Mouse (Mus musculus) neural tube, embryonic 15.5 days (tissue): ENCODE results near the gene Kcnb1. TPM values are rescaled to one million over a fixed set of nuclear protein-coding genes. Genes with fewer than 3 reads are reported as not detected.

Source experiments
- ATAC-seq: fragments of 200-750 bp; cut with Nextera tagmentation; 2 replicates; pipeline ENCODE4 v1.8.0; 2017; ENCODE audit warnings: mild to moderate bottlenecking, moderate TSS enrichment, moderate library complexity; ENCODE audit not compliant: low FRiP score
- H3K27ac ChIP-seq: fragments of 300-500 bp; sonication (generic); replicated peaks from 2 replicates; pipeline ENCODE4 v1.5.1; 2015; ENCODE audit warnings: mild to moderate bottlenecking, inconsistent platforms
- H3K27me3 ChIP-seq: fragments of 300-500 bp; sonication (generic); replicated peaks from 2 replicates; pipeline ENCODE4 v1.6.1; 2015; ENCODE audit warnings: inconsistent platforms
- H3K36me3 ChIP-seq: fragments of 300-500 bp; sonication (generic); 2 replicates; pipeline ENCODE4 v1.6.1; 2015; ENCODE audit warnings: inconsistent platforms
- H3K4me1 ChIP-seq: fragments of 300-500 bp; sonication (generic); 2 replicates; pipeline ENCODE4 v1.6.1; 2015; ENCODE audit warnings: inconsistent platforms
- H3K4me2 ChIP-seq: fragments of 300-500 bp; sonication (generic); 2 replicates; pipeline ENCODE4 v1.6.1; 2015; ENCODE audit warnings: inconsistent platforms, mild to moderate bottlenecking, moderate library complexity
- H3K4me3 ChIP-seq: fragments of 300-500 bp; sonication (generic); replicated peaks from 2 replicates; pipeline ENCODE4 v1.5.1; 2015; ENCODE audit warnings: mild to moderate bottlenecking, inconsistent platforms
- H3K9ac ChIP-seq: fragments of 300-500 bp; sonication (generic); replicated peaks from 2 replicates; pipeline ENCODE4 v1.6.1; 2015; ENCODE audit warnings: mild to moderate bottlenecking, inconsistent platforms
- H3K9me3 ChIP-seq: fragments of 300-500 bp; sonication (generic); replicated peaks from 2 replicates; pipeline ENCODE4 v1.6.1; 2016; ENCODE audit warnings: inconsistent platforms
- WGBS: fragments of 180-500 bp; shearing (Covaris S2); methylation state at CpG from one replicate; pipeline ENCODE4 v1.1.7; 2015; ENCODE audit warnings: mixed read lengths; 5-methylcytosine and 5-hydroxymethylcytosine counted together
- polyA plus RNA-seq: library from polyadenylated mRNA; unstranded; fragments of >200 nt; fragmentation: Nextera tagmentation; extraction: Ambion mirVana; gene quantifications from 2 replicates; pipeline ENCODE4 v1.2.1, GENCODE M21; 2015

Kcnb1 gene
- polyA plus RNA-seq, 1 experiment from 2014 or later: 3.9 TPM

GRCm38 (mm10) chr2:167158780-167159179 lies 31.2 kb downstream of the Kcnb1 start:
- no peak overlapping the region for H3K4me3 ChIP-seq
- no peak overlapping the region for H3K27ac ChIP-seq
- no peaks in the 10 kb centered on the region for H3K27me3 ChIP-seq
- no peaks in the 10 kb centered on the region for H3K9me3 ChIP-seq
- no peak for ATAC-seq
- H3K4me2 ChIP-seq: no peak overlapping the region
- 61% methylated on average over 5 of the region's 5 CpGs for WGBS
- no peak overlapping the region for H3K9ac ChIP-seq
- no peaks in the 10 kb centered on the region for H3K36me3 ChIP-seq
- H3K4me1 ChIP-seq: peaks cover 28% of the 10 kb centered on the region

- Histone ChIP-seq H3K4me2 (no peak overlapping the region), H3K4me3 (no peak overlapping the region), H3K4me1 (peaks cover 17% of the 10 kb centered on the region), H3K27me3 (no peaks in the 10 kb centered on the region), H3K9me3 (no peaks in the 10 kb centered on the region), H3K36me3 (no peaks in the 10 kb centered on the region), H3K27ac (no peak overlapping the region), H3K9ac (no peak overlapping the region)
- 42% methylated on average over 9 of the region's 9 CpGs for WGBS
- ATAC-seq: no peak
Measured at GRCm38 (mm10) chr2:167156118-167156715, 33.7 kb downstream of the Kcnb1 start.

DNA sequence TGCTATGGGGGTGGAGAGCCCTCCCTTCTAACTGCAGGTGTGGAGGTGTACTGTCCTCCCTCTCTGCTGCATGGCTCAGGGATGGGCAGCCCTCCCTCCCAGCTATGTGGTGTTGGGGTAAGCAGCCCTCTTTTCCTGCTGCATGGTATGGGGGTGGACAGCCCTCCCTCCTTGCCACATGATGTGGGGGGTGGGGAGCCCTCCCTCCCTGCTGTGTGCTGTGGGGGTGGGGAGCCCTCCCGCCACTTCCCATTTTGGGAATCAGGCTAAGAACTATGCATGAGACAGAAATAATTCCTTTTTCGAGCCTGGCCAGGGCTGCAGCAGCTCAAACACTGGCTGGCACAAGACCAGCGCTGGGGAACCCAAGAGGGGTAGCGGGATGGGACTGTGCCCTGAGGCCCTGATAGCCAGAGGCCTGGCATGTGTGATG lies 34.4 kb downstream of the Kcnb1 start:
- Histone ChIP-seq H3K9me3 (no peaks in the 10 kb centered on the region), H3K27ac (no peak overlapping the region), H3K36me3 (no peaks in the 10 kb centered on the region), H3K27me3 (no peaks in the 10 kb centered on the region), H3K4me1 (peaks cover 17% of the 10 kb centered on the region), H3K4me2 (no peak overlapping the region), H3K4me3 (no peak overlapping the region), H3K9ac (no peak overlapping the region)
- WGBS: 50% methylated on average over 4 of the region's 4 CpGs
- no peak for ATAC-seq

- H3K27ac ChIP-seq: no peak overlapping the region
- no peaks in the 10 kb centered on the region for H3K9me3 ChIP-seq
- WGBS: 92% methylated on average over 6 of the region's 6 CpGs
- no peak overlapping the region for H3K4me2 ChIP-seq
- no peak overlapping the region for H3K9ac ChIP-seq
- no peak overlapping the region for H3K4me3 ChIP-seq
- peaks cover 13% of the 10 kb centered on the region for H3K4me1 ChIP-seq
- no peaks in the 10 kb centered on the region for H3K27me3 ChIP-seq
- no peaks in the 10 kb centered on the region for H3K36me3 ChIP-seq
- ATAC-seq: no peak
Measured at GRCm38 (mm10) chr2:167150880-167151279, 39.1 kb downstream of the Kcnb1 start.

GRCm38 (mm10) chr2:167150135-167150534 lies 39.8 kb downstream of the Kcnb1 start:
- 93% methylated on average over 7 of the region's 7 CpGs for WGBS
- no peak overlapping the region for H3K27ac ChIP-seq
- H3K4me2 ChIP-seq: no peak overlapping the region
- no peaks in the 10 kb centered on the region for H3K9me3 ChIP-seq
- H3K36me3 ChIP-seq: no peaks in the 10 kb centered on the region
- H3K4me3 ChIP-seq: no peak overlapping the region
- H3K4me1 ChIP-seq: peaks cover 9% of the 10 kb centered on the region
- H3K9ac ChIP-seq: no peak overlapping the region
- H3K27me3 ChIP-seq: no peaks in the 10 kb centered on the region
- ATAC-seq: no peak

DNA sequence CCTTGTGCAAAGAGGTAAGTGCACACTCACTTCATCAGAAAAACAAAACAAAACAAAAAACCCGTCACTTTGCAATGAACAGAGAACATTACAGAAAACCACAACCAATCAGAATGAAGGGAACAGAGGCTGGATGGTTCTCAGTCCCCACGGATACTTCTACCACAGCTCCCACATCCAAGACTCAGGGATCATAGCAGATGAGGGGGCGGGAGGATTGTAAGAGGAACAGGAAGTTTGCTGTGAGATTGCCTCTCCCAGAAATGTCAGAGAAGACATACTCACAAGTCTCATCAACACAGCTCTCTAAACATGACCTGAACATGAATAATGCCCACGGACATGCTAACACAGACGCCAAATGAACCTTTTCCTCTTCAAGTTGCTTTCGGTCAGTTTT lies 40.9 kb downstream of the Kcnb1 start:
- WGBS: 93% methylated on average over 6 of the region's 6 CpGs

GRCm38 (mm10) chr2:167147708-167148107 lies 42.2 kb downstream of the Kcnb1 start:
- Histone ChIP-seq H3K4me2 (no peak overlapping the region), H3K27me3 (no peaks in the 10 kb centered on the region), H3K9ac (no peak overlapping the region), H3K9me3 (no peaks in the 10 kb centered on the region), H3K36me3 (no peaks in the 10 kb centered on the region), H3K4me3 (no peak overlapping the region), H3K4me1 (peaks cover 23% of the 10 kb centered on the region), H3K27ac (no peak overlapping the region)
- no peak for ATAC-seq
- WGBS: 83% methylated on average over 8 of the region's 8 CpGs

More for the DNA sequence above, 40.9 kb downstream of the Kcnb1 start:
- no peak for ATAC-seq
- H3K27ac ChIP-seq: no peak overlapping the region
- H3K27me3 ChIP-seq: no peaks in the 10 kb centered on the region
- H3K9me3 ChIP-seq: no peaks in the 10 kb centered on the region
- no peaks in the 10 kb centered on the region for H3K36me3 ChIP-seq
- no peak overlapping the region for H3K4me3 ChIP-seq
- no peak overlapping the region for H3K4me2 ChIP-seq
- peaks cover 20% of the 10 kb centered on the region for H3K4me1 ChIP-seq
- no peak overlapping the region for H3K9ac ChIP-seq

DNA sequence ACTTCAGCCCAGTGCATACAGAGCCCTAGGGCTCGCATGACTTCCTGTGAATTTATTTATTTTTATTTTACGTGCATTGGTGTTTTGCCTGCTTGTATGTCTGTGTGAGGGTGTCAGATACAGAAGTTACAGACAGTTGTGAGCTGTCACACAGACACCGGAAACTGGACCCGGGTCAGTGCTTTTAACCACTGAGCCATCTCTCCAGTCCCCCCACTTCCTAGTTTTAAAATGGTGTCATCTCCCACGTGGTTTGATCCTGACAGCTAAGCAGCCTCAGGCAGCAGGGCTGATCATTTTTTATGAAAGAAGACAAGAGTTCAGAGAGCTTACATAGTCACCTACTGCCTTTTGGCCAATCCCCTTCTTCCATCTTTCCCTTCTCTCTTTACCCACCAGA lies 44.1 kb downstream of the Kcnb1 start:
- no peaks in the 10 kb centered on the region for H3K9me3 ChIP-seq
- H3K9ac ChIP-seq: no peak overlapping the region
- ATAC-seq: no peak
- no peak overlapping the region for H3K4me2 ChIP-seq
- H3K4me3 ChIP-seq: no peak overlapping the region
- no peak overlapping the region for H3K27ac ChIP-seq
- WGBS: 70% methylated on average over 5 of the region's 5 CpGs
- H3K36me3 ChIP-seq: no peaks in the 10 kb centered on the region
- no peaks in the 10 kb centered on the region for H3K27me3 ChIP-seq
- peaks cover 23% of the 10 kb centered on the region for H3K4me1 ChIP-seq

DNA sequence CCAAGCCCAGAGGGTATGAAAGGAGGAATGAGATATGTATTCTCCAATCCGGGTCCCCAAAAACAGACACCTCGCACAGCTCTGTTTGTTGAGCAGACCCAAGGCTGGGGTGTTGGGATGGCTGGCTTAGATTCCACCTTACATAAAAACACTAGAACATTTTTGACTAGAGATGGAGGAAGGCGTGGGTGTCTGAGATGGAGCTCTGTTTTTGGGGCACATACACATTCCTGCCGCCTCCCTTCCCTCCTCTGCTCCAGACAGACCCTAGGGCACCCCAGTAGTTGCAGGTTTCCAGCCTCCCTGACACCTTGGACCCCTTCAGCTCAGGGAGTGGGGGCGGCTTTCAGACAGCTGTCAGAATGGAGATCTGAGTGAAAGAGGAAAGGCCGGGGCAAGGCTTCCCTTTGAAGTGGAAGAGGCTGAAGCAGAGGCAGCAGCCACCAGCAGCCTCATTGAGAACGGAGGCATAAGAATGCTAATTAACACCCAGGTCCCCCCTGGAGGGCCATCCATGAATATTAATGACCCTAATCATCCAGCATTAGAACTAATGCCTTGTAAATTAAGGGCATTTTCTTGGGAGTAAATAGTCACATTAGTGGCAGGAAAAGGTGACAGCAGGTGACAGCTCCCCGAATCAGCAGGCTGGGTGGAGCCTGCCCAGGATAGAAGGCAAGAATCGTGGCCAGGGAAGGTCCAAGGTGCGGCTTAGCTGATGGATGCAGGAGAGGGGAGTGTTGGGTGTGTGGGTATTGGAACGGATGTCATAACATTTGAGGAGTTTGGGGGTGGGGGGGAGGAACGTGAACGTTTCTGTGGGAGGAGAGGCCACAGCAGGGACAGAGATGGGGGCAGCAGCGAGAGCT lies 45.3 kb downstream of the Kcnb1 start:
- H3K9ac ChIP-seq: no peak overlapping the region
- peak overlapping the region; percentile 45; the same call in 1 of the 2 replicates for H3K27ac ChIP-seq
- H3K4me3 ChIP-seq: no peak overlapping the region
- H3K4me1 ChIP-seq: peaks cover 23% of the 10 kb centered on the region
- H3K9me3 ChIP-seq: no peaks in the 10 kb centered on the region
- no peak overlapping the region for H3K4me2 ChIP-seq
- no peak for ATAC-seq
- no peaks in the 10 kb centered on the region for H3K27me3 ChIP-seq
- 7% methylated on average over 14 of the region's 14 CpGs for WGBS
- H3K36me3 ChIP-seq: no peaks in the 10 kb centered on the region

- Histone ChIP-seq H3K4me1 (peaks cover 23% of the 10 kb centered on the region), H3K9me3 (no peaks in the 10 kb centered on the region), H3K9ac (no peak overlapping the region), H3K4me2 (no peak overlapping the region), H3K27me3 (no peaks in the 10 kb centered on the region), H3K36me3 (no peaks in the 10 kb centered on the region), H3K4me3 (no peak overlapping the region), H3K27ac (no peak overlapping the region)
- WGBS: 73% methylated on average over 2 of the region's 2 CpGs
- ATAC-seq: no peak
Measured at GRCm38 (mm10) chr2:167143914-167144313, 46.0 kb downstream of the Kcnb1 start.

DNA sequence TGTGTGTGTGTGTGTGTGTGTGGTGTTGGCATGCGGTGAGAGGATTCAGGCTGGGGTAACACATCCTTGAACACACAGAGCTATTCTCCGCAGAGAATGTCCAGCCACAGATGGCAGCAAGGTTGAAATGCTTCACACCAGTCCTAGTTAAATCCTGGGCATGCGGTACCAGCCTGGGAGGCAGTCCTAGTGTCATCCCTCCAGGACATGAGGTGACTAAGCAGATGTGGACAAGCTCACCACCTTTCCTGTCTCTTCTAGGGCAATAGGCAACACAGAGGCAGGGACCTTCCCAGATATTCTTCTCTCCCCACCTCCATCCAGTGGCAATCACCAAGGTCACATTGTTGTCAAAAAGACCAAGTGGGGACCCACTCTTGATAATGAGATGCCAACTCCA lies 47.7 kb downstream of the Kcnb1 start:
- no peak overlapping the region for H3K27ac ChIP-seq
- 92% methylated on average over 3 of the region's 3 CpGs for WGBS
- peaks cover 24% of the 10 kb centered on the region for H3K4me1 ChIP-seq
- no peaks in the 10 kb centered on the region for H3K36me3 ChIP-seq
- ATAC-seq: no peak
- H3K4me3 ChIP-seq: no peak overlapping the region
- no peak overlapping the region for H3K4me2 ChIP-seq
- no peak overlapping the region for H3K9ac ChIP-seq
- no peaks in the 10 kb centered on the region for H3K9me3 ChIP-seq
- no peaks in the 10 kb centered on the region for H3K27me3 ChIP-seq

DNA sequence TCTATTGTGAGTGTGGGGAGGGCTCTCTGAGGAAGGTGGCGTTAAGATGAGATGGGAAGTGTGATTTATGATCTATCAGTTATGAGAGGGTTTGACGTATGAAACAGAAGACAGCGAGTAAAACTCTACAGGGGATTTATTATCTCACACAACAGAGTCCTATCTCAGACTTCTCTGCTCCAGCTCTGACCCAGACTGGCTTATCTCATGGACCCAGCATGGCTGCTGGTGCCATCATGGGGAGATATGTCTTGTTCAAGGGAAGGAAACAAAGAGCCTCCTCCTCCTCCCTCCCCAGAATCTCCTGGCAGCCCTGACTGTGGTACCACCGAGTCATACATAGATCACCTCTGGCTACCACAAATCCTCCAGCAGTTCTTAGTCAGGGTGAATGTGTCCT lies 48.1 kb downstream of the Kcnb1 start:
- peaks cover 29% of the 10 kb centered on the region for H3K4me1 ChIP-seq
- no peaks in the 10 kb centered on the region for H3K36me3 ChIP-seq
- no peak overlapping the region for H3K4me3 ChIP-seq
- H3K27ac ChIP-seq: no peak overlapping the region
- 87% methylated on average over 4 of the region's 4 CpGs for WGBS
- H3K27me3 ChIP-seq: no peaks in the 10 kb centered on the region
- no peak overlapping the region for H3K4me2 ChIP-seq
- no peak overlapping the region for H3K9ac ChIP-seq
- H3K9me3 ChIP-seq: no peaks in the 10 kb centered on the region
- no peak for ATAC-seq
